Mouse (Mus musculus) forebrain, postnatal 0 days (tissue): Measurements from ENCODE around the gene Ripor1. TPM values are rescaled to one million over a fixed set of nuclear protein-coding genes. Genes with fewer than 3 reads are reported as not detected.

ENCODE experiments used
- ATAC-seq: fragments of 200-750 bp; cut with Nextera tagmentation; 2 replicates; pipeline ENCODE4 v1.8.0; 2017; ENCODE audit warnings: mild to moderate bottlenecking, moderate library complexity
- DNase-seq: peaks from one replicate; pipeline ENCODE4 v3.0.0-alpha.2; 2015
- H3K27ac ChIP-seq: fragments of 300-500 bp; sonication (generic); 2 replicates; pipeline ENCODE4 v1.5.1; 2014; ENCODE audit warnings: low read depth, mild to moderate bottlenecking, antibody characterized with exemption, low read length, moderate library complexity, mixed read lengths
- H3K27me3 ChIP-seq: fragments of 300-500 bp; sonication (generic); 2 replicates; pipeline ENCODE4 v1.6.1; 2014; ENCODE audit warnings: mild to moderate bottlenecking, low read length, mixed read lengths; ENCODE audit not compliant: insufficient read depth
- H3K36me3 ChIP-seq: fragments of 300-500 bp; sonication (generic); 2 replicates; pipeline ENCODE4 v1.6.1; 2014; ENCODE audit warnings: mild to moderate bottlenecking, moderate library complexity; ENCODE audit not compliant: insufficient read depth
- H3K4me1 ChIP-seq: fragments of 300-500 bp; sonication (generic); 2 replicates; pipeline ENCODE4 v1.6.1; 2014; ENCODE audit warnings: antibody characterized with exemption; ENCODE audit not compliant: insufficient read depth
- H3K4me2 ChIP-seq: fragments of 300-500 bp; sonication (generic); 2 replicates; pipeline ENCODE4 v1.6.1; 2014; ENCODE audit warnings: low read depth, mild to moderate bottlenecking, moderate library complexity
- H3K4me3 ChIP-seq: fragments of 300-500 bp; sonication (generic); 2 replicates; pipeline ENCODE4 v1.5.1; 2014; ENCODE audit warnings: low read depth, low read length, mixed read lengths
- H3K9ac ChIP-seq: fragments of 300-500 bp; sonication (generic); 2 replicates; pipeline ENCODE4 v1.6.1; 2014; ENCODE audit warnings: mild to moderate bottlenecking
- H3K9me3 ChIP-seq: fragments of 300-500 bp; sonication (generic); 2 replicates; pipeline ENCODE4 v1.6.1; 2016; ENCODE audit warnings: low read length
- CTCF ChIP-seq: sonication (generic); IDR thresholded peaks from 2 replicates; pipeline ENCODE4 v1.5.1; 2016; ENCODE audit warnings: antibody characterized with exemption, control low read depth, low read depth
- whole genome bisulfite sequencing: fragments of 180-500 bp; shearing (Covaris S2); extraction: QIAGEN DNeasy Blood & Tissue Kit; methylation state at CpG from one replicate; pipeline ENCODE4 v1.1.7; 2014; 5-methylcytosine and 5-hydroxymethylcytosine counted together
- polyA plus RNA-seq: library from polyadenylated mRNA; unstranded; fragments of >200 nt; fragmentation: Nextera tagmentation; extraction: Ambion mirVana; gene quantifications from 2 replicates; pipeline ENCODE4 v1.2.1, GENCODE M21; 2015
- total RNA-seq: library from RNA; depleted of rRNA; stranded (reverse); fragments of >200 nt; gene quantifications from 2 replicates; pipeline ENCODE4 v1.2.3, GENCODE M21; 2014

Gene Ripor1
- total and polyA plus RNA-seq, 2 experiments from 2014 or later: 10.6 to 37.2 TPM

DNA sequence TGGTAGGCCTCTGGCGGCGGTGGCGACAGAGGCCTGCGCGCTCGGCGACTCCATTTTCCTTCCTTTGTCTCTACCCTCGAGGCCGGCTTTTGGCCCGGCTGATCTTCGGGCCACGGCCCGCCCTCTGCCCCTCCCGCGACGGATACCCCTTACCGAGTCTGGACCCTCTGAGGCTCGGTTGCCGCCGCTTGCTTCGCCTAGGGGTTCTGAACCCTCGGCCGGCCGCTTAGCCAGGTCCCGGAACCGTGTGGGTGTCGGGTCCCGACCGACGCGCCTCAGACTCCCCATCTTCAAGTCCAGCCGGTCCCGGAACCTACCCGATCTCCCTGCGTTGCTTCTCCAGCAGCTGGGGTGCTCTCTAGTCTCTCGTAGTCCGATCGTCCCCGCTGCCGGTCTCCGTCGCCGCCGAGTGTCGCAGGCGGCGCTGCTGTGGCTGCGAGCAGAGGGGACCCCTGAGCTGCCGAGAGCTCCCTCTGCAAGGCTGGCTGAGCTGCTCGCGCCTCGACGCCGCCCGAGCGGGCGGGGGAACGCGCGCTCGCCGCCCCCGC, 32.0 kb downstream of the Ripor1 start, which contains the start of gene Agrp:
Gene Agrp, minus strand, starts transcription at position 431 of the 548 bp plus-strand sequence.
- Histone ChIP-seq H3K36me3 (no peaks in the 10 kb centered on the region), H3K4me3 (peak within 1 kb of the TSS; percentile 97), H3K27ac (peak within 1 kb of the TSS; percentile 100), H3K9me3 (no peaks in the 10 kb centered on the region), H3K9ac (peak within 1 kb of the TSS; percentile 100), H3K27me3 (no peaks in the 10 kb centered on the region), H3K4me1 (peaks cover 13% of the 10 kb centered on the region), H3K4me2 (peak within 1 kb of the TSS; percentile 83)
- TF ChIP-seq CTCF: peak; percentile 57
- DNase-seq: peak; percentile 77
- 2% methylated on average over 55 of the region's 63 CpGs for WGBS
- peak; percentile 50 for ATAC-seq

DNA sequence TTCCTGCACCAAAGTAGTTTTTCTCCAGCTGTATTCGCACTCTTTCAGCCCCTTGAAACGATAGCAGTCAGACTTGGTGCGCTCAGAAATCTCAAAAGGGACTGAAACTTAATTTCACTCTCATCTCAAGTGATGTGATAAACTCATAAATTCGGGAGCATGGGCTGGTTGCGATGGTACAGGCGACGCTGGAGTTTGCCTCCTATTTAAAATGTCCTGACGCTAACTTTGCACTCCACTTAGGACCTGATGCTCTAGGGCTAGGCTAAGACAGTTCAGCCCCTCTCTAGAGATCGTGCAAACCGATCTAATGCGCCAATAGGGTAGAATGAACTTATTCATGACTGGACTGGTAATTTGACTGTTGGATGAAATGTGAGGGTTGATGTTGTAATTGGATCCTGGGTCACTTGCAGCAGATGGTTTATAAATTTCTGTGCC, 32.6 kb downstream of the Ripor1 start:
- peak overlapping the region; percentile 100 for H3K27ac ChIP-seq
- peak overlapping the region; percentile 62 for H3K4me2 ChIP-seq
- WGBS: under 1% methylated on average over 11 of the region's 11 CpGs
- H3K9me3 ChIP-seq: no peaks in the 10 kb centered on the region
- no peaks in the 10 kb centered on the region for H3K36me3 ChIP-seq
- H3K27me3 ChIP-seq: no peaks in the 10 kb centered on the region
- DNase-seq (peak; percentile 26), ATAC-seq (no peak)
- peak overlapping the region; percentile 100 for H3K9ac ChIP-seq
- H3K4me3 ChIP-seq: peak overlapping the region; percentile 97
- TF ChIP-seq CTCF: no peak
- peaks cover 13% of the 10 kb centered on the region for H3K4me1 ChIP-seq

DNA sequence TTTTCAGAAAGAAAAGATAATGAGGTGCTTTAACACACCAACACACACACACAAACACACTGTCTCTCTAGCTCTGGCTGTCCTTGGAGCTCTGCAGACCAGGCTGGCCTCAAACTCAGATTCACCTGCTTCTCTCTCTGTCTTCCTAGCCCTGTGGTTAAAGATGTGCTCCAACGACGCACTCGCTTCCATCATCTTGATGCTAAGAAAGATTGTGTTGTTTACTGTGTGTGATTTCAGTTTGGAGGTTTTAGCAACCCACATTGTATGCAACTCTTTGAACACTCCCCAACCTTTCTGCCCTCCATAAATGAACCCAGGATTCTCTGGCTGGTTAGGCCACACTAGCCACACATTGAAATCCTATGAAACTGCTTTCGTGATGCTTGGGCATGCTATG, 33.5 kb downstream of the Ripor1 start:
- no peak overlapping the region for H3K9ac ChIP-seq
- no peaks in the 10 kb centered on the region for H3K9me3 ChIP-seq
- TF ChIP-seq CTCF: no peak
- ATAC-seq: no peak
- no peaks in the 10 kb centered on the region for H3K27me3 ChIP-seq
- H3K4me2 ChIP-seq: peak overlapping the region; percentile 62
- peaks cover under 1% of the 10 kb centered on the region; the same call in 1 of the 2 replicates for H3K36me3 ChIP-seq
- WGBS: 78% methylated on average over 4 of the region's 4 CpGs
- no peak overlapping the region for H3K4me3 ChIP-seq
- H3K27ac ChIP-seq: no peak overlapping the region
- peaks cover 13% of the 10 kb centered on the region for H3K4me1 ChIP-seq
- no peak for DNase-seq

DNA sequence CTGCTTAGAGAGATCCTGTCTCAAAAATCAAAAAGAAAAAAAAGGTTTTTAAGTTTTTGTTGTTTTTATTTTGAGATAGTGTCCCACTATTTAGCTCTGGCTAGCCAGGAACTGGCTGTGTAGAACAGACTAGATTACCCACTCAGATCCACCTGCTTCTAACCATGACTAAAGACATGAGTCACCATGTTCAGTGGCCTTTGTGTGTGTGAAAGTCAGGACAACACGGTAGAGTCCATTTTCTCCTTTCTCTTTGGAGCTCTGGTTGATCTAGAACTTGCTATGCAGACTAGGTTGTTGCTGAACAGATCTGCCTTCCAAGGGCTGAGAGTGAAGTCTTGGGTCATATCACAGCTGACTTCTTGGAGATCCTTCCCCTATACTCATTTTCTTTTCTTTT, 34.8 kb downstream of the Ripor1 start:
- H3K36me3 ChIP-seq: peaks cover 4% of the 10 kb centered on the region; the same call in 1 of the 2 replicates
- no peak overlapping the region for H3K4me2 ChIP-seq
- no peak overlapping the region for H3K4me3 ChIP-seq
- 67% methylated on average over 1 of the region's 1 CpGs for WGBS
- H3K9ac ChIP-seq: no peak overlapping the region
- no peaks in the 10 kb centered on the region for H3K9me3 ChIP-seq
- peaks cover 13% of the 10 kb centered on the region for H3K4me1 ChIP-seq
- no peak for TF ChIP-seq CTCF
- DNase-seq (no peak), ATAC-seq (no peak)
- no peaks in the 10 kb centered on the region for H3K27me3 ChIP-seq
- H3K27ac ChIP-seq: no peak overlapping the region

DNA sequence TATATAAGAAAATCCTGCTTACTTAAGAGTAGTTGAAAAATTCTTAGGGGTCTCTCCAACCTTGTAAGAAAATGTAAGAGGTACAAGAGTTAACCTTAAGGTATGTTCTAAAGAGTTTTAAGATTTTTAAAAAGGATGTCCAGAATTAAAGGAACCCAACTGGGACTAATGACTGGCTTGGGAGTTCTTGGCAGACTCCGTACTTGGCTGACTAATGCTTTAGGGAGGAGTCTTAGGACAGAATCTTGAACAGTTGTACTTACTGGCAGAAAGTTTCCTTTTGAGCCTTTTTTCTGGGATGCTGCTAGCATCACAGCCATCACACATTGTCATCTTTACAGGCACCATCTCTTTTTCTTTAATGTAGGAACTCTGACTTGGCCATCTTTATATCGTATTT, 35.5 kb downstream of the Ripor1 start:
- no peak for TF ChIP-seq CTCF
- no peak overlapping the region for H3K4me3 ChIP-seq
- 53% methylated on average over 2 of the region's 2 CpGs for WGBS
- peaks cover 7% of the 10 kb centered on the region; the same call in 1 of the 2 replicates for H3K36me3 ChIP-seq
- no peak overlapping the region for H3K4me2 ChIP-seq
- H3K27me3 ChIP-seq: no peaks in the 10 kb centered on the region
- H3K4me1 ChIP-seq: peaks cover 13% of the 10 kb centered on the region
- no peak overlapping the region for H3K9ac ChIP-seq
- H3K27ac ChIP-seq: no peak overlapping the region
- DNase-seq (no peak), ATAC-seq (no peak)
- H3K9me3 ChIP-seq: no peaks in the 10 kb centered on the region

DNA sequence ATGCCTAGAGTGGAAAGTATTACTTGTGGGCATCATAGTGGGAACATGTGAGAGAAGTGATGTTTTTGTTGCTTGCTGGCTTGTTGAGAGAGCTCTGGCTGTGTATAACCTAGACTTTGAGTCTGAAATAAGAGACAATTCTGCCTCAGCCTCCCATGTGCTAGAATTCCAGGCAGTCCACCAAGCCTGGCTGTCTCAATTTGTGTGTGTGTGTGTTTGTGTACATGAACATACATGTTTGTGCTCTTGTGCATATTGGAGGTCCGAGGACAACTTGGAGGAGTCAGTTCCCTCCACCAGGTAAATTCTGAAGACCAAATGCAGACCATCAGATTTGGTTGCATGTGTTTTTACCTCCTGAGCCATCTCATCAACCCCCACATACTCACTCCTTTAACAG, 40.1 kb downstream of the Ripor1 start:
- Histone ChIP-seq H3K4me3 (no peak overlapping the region), H3K27ac (no peak overlapping the region), H3K4me2 (no peak overlapping the region), H3K27me3 (no peaks in the 10 kb centered on the region), H3K9ac (no peak overlapping the region), H3K4me1 (no peaks in the 10 kb centered on the region), H3K9me3 (no peaks in the 10 kb centered on the region), H3K36me3 (peaks cover 16% of the 10 kb centered on the region; the same call in 1 of the 2 replicates)
- 100% methylated on average over 1 of the region's 1 CpGs for WGBS
- no peak for ATAC-seq
- TF ChIP-seq CTCF: no peak
- no peak for DNase-seq

DNA sequence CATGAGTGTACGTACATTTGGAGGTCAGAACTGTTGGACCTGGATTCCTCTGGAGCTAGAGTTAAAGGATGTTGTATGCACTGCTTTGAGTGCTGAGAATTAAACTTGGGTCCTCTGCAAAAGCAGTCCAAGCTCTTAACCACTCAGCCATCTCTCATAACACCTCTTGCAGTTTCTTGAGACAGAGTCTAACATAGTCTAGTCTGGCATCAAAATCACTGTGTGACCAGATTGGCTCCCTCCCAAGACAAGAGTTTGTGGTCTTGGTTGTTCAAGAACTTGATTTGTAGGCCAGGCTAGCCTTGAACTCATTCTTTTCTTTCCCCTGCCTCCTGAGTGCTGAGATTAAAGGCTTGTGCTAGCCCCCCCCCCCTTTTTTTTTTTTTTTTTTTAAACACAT, 43.9 kb downstream of the Ripor1 start:
- no peak for DNase-seq
- no peaks in the 10 kb centered on the region for H3K4me1 ChIP-seq
- no peak overlapping the region for H3K4me3 ChIP-seq
- 100% methylated on average over 1 of the region's 1 CpGs for WGBS
- H3K36me3 ChIP-seq: peaks cover 16% of the 10 kb centered on the region
- H3K27ac ChIP-seq: no peak overlapping the region
- H3K27me3 ChIP-seq: no peaks in the 10 kb centered on the region
- TF ChIP-seq CTCF: no peak
- H3K9me3 ChIP-seq: no peaks in the 10 kb centered on the region
- no peak overlapping the region for H3K9ac ChIP-seq
- no peak for ATAC-seq
- no peak overlapping the region for H3K4me2 ChIP-seq
